Mouse (Mus musculus) hindbrain, embryonic 13.5 days (tissue): ENCODE results near the gene Acoxl. TPM values are rescaled to one million over a fixed set of nuclear protein-coding genes. Genes with fewer than 3 reads are reported as not detected.
A peak's percentile ranks its signal among the peaks of the same experiment; 100 is the strongest.

ENCODE experiments used
- ATAC-seq: fragments of 200-750 bp; cut with Nextera tagmentation; 2 replicates; pipeline ENCODE4 v1.8.0; 2017; ENCODE audit warnings: moderate TSS enrichment; ENCODE audit not compliant: low FRiP score
- H3K27ac ChIP-seq: fragments of 300-500 bp; sonication (generic); 2 replicates; pipeline ENCODE4 v1.5.1; 2015; ENCODE audit warnings: inconsistent platforms, mild to moderate bottlenecking, moderate library complexity
- H3K27me3 ChIP-seq: fragments of 300-500 bp; sonication (generic); 2 replicates; pipeline ENCODE4 v1.6.1; 2015; ENCODE audit warnings: mild to moderate bottlenecking, inconsistent platforms
- H3K36me3 ChIP-seq: fragments of 300-500 bp; sonication (generic); 2 replicates; pipeline ENCODE4 v1.6.1; 2015; ENCODE audit warnings: mild to moderate bottlenecking, inconsistent platforms
- H3K4me1 ChIP-seq: fragments of 300-500 bp; sonication (generic); replicated peaks from 2 replicates; pipeline ENCODE4 v1.6.1; 2015; ENCODE audit warnings: inconsistent platforms
- H3K4me2 ChIP-seq: fragments of 300-500 bp; sonication (generic); 2 replicates; pipeline ENCODE4 v1.6.1; 2015; ENCODE audit warnings: inconsistent platforms, mild to moderate bottlenecking, moderate library complexity
- H3K4me3 ChIP-seq: fragments of 300-500 bp; sonication (generic); 2 replicates; pipeline ENCODE4 v1.5.1; 2015; ENCODE audit warnings: mild to moderate bottlenecking, inconsistent platforms
- H3K9ac ChIP-seq: fragments of 300-500 bp; sonication (generic); 2 replicates; pipeline ENCODE4 v1.6.1; 2015; ENCODE audit warnings: mild to moderate bottlenecking, inconsistent platforms
- H3K9me3 ChIP-seq: fragments of 300-500 bp; sonication (generic); 2 replicates; pipeline ENCODE4 v1.6.1; 2016; ENCODE audit warnings: inconsistent platforms
- WGBS: fragments of 180-500 bp; shearing (Covaris S2); methylation state at CpG from one replicate; pipeline ENCODE4 v1.1.7; 2015; 5-methylcytosine and 5-hydroxymethylcytosine counted together
- polyA plus RNA-seq: library from polyadenylated mRNA; unstranded; fragments of >200 nt; fragmentation: Nextera tagmentation; extraction: Ambion mirVana; gene quantifications from 2 replicates; pipeline ENCODE4 v1.2.1, GENCODE M21; 2015

Acoxl gene
- polyA plus RNA-seq, 1 experiment from 2014 or later: not detected

DNA sequence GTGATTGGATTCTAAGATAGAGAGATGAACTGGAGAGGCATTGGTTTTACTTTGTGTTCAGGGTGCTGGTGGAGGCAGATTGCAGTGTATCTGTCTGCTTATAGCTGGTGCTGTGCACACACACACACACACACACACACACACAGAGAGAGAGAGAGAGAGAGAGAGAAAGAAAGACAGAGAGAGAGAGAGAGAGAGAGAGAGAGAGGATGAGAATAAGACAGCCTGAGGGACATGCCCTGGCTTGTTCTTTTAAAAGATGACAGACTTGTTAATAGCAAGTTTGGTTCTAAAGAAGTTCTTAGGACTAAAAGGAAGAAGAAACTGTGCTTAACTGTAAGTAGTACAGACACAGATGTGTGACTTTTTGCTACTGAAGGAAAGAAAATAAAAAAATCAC is 295.2 kb downstream of the Acoxl start:
- Histone ChIP-seq H3K36me3 (peaks cover 9% of the 10 kb centered on the region; the same call in 1 of the 2 replicates), H3K27me3 (no peaks in the 10 kb centered on the region), H3K4me2 (no peak overlapping the region), H3K9me3 (no peaks in the 10 kb centered on the region), H3K4me1 (peaks cover 50% of the 10 kb centered on the region), H3K9ac (no peak overlapping the region), H3K27ac (no peak overlapping the region), H3K4me3 (no peak overlapping the region)
- ATAC-seq: no peak

DNA sequence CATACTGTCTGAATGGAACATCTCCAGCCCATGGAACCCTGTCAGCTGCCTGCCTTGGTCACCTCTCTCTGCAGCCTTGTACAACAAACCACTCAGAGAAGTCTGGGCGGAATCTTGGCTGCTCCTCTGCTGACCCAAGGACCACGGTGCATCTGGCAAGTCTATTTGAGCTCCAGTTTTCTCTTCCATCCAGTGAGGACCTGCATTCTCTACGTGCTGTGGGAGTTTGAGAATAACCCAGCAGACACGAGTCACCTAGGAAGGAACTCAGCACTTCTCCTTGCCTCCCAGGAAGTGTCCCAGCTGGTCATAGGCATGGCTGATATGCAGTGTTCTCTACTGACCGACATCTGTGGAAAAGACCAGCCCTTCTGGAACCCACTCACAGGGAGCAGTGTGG is 295.8 kb downstream of the Acoxl start:
- Histone ChIP-seq H3K36me3 (peaks cover 9% of the 10 kb centered on the region; the same call in 1 of the 2 replicates), H3K9ac (no peak overlapping the region), H3K9me3 (no peaks in the 10 kb centered on the region), H3K27me3 (no peaks in the 10 kb centered on the region), H3K27ac (no peak overlapping the region), H3K4me3 (no peak overlapping the region), H3K4me2 (no peak overlapping the region), H3K4me1 (peaks cover 52% of the 10 kb centered on the region)
- ATAC-seq: no peak
- 80% methylated on average over 5 of the region's 5 CpGs for WGBS

DNA sequence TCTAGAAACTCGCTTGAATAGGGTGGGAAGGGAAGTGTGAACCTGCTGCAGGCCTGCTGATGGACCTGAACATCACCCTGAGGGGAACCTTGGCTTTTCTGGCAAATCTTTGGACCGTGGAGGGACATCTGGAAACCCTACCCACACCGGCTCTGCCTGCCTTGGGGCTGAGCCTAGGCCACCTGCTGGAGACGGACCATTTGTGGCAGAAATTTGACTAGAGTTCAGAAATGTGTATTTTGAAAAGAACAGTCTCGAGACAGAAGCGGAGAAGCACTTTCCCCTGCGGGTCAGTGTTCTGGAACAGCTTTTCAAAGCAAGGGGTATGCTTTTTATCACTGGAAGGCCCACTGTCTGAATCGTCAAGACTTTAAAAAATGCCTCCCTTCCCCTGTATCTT is 296.3 kb downstream of the Acoxl start:
- WGBS: 72% methylated on average over 8 of the region's 8 CpGs

DNA sequence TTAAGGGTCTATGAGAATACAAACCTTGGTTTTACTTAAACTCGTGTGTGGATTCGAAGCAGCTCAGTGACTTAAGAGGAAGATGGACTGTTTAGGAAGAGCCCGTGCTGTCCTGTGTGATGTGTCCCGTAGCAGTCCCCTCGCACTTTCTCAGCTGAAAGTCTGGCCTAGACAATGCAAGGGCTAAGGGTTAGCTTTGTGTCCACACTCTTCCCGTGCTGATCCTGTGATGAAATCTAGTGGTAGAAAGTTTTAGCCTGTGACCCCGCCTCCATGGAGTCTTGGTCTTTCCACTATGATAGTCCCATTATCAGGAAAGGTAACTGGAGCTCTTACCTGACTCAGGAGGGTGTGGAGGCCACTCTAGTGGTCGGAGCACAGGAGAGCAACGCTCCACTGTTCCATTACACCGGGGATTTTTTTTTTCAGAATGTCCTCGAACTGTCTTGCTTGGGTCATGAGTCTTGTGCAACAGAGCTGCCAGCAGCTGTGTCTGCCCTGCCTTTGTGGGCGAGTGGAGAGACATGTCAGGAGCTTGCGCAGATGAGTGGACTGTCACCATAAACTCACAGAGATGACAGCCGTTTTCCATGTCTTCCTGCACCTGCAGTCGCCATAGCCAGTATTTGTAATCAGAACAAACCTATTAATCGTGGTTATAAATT is 298.2 kb downstream of the Acoxl start:
- H3K4me3 ChIP-seq: no peak overlapping the region
- H3K36me3 ChIP-seq: 0 out of 2 replicates have a peak, but pooled peaks cover 4% of the 10 kb centered on the region
- H3K9ac ChIP-seq: no peak overlapping the region
- ATAC-seq: no peak
- H3K4me1 ChIP-seq: peaks cover 58% of the 10 kb centered on the region
- 89% methylated on average over 16 of the region's 16 CpGs for WGBS
- H3K9me3 ChIP-seq: no peaks in the 10 kb centered on the region
- no peak overlapping the region for H3K27ac ChIP-seq
- no peak overlapping the region for H3K4me2 ChIP-seq
- no peaks in the 10 kb centered on the region for H3K27me3 ChIP-seq

More for the DNA sequence above, 296.3 kb downstream of the Acoxl start:
- no peak for ATAC-seq
- Histone ChIP-seq H3K9me3 (no peaks in the 10 kb centered on the region), H3K4me3 (no peak overlapping the region), H3K36me3 (peaks cover 9% of the 10 kb centered on the region; the same call in 1 of the 2 replicates), H3K27me3 (no peaks in the 10 kb centered on the region), H3K9ac (no peak overlapping the region), H3K4me1 (peaks cover 52% of the 10 kb centered on the region), H3K4me2 (no peak overlapping the region), H3K27ac (no peak overlapping the region)

DNA sequence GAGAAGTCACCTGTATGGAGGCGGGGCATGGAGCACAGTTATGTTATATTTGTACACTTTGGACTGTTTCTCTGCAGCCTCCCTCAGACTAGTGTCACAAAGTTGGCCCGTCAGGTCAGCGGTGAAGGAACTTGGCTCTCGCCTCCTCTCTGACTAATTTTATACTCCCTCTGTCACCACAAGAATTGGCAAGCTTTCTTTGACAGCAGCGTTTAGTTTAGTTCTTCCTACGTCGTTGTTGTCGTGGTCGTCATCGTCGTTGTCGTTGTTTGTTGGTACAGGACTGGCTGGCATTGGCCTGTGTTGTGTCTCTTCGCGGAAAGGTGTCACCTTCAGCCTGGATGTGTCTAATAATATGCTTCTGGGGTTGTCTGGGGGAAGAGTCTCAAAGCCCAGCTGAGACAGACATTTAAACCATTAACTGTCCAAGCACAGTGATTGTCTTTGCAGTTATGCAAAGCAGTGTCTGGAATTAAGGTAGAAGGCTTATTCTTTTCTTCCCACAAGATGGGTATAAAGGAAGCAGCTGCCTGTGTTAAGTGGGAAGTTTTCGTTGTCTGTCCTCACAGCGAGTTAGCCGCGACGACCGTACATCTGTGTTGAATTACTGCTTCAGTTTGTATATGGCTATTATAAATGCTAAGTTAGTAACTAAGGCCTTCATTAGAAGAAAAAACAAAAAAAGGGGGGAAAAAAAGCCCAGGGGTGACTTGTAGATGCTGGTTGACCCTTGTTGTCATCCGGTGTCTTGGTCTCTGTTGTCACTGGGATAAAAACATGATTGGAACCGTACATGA is 299.0 kb downstream of the Acoxl start:
- Histone ChIP-seq H3K4me2 (no peak overlapping the region), H3K27ac (no peak overlapping the region), H3K27me3 (no peaks in the 10 kb centered on the region), H3K4me1 (peaks cover 58% of the 10 kb centered on the region), H3K36me3 (0 out of 2 replicates have a peak, but pooled peaks cover 4% of the 10 kb centered on the region), H3K4me3 (no peak overlapping the region), H3K9me3 (no peaks in the 10 kb centered on the region), H3K9ac (no peak overlapping the region)
- ATAC-seq: no peak
- WGBS: 73% methylated on average over 22 of the region's 22 CpGs

DNA sequence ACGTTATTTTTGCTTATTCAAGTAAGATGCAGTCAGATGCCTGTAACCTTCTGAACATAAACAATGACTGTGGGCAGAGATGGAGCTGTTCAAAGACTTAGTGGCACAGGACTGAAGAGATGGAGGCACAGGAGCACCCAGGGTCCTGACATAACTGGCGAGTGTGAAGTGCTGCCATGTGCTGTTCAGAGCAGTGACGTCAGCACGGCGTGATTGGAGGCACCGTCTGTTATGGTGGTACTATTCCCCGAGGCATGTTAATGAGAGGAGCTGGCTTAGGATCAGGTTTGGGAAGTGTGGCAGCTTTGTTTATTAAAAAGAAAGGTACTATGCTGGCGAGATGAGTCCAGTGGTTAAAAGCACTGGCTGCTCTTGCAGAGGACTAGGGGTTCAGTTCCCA is 300.2 kb downstream of the Acoxl start:
- H3K27ac ChIP-seq: peak overlapping the region; percentile 73
- H3K4me3 ChIP-seq: no peak overlapping the region
- ATAC-seq: peak; percentile 75
- H3K27me3 ChIP-seq: no peaks in the 10 kb centered on the region
- 47% methylated on average over 8 of the region's 8 CpGs for WGBS
- no peak overlapping the region for H3K4me2 ChIP-seq
- H3K4me1 ChIP-seq: peaks cover 58% of the 10 kb centered on the region
- no peak overlapping the region for H3K9ac ChIP-seq
- H3K36me3 ChIP-seq: 0 out of 2 replicates have a peak, but pooled peaks cover 4% of the 10 kb centered on the region
- H3K9me3 ChIP-seq: no peaks in the 10 kb centered on the region

DNA sequence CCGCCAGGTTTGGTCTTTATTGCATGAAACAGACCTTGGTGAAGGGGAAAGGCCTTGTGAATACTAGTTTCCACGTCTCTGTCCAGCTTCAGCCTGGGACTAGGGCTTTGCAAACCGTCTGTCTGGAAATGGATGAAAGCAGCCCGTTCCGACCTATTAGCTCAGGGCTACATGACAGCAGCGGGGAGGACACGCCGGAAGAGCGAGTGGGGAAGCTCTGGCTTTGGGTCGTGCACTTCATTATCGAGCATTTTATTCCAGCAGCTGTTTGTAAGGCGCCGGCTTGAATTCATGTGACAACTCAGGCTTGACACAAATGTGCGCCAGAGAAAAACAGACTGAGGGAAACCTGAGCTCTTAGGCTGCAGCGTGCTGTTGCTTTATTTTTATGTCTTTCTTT is 301.1 kb downstream of the Acoxl start:
- peak overlapping the region; percentile 73 for H3K27ac ChIP-seq
- ATAC-seq: peak; percentile 60
- H3K36me3 ChIP-seq: 0 out of 2 replicates have a peak, but pooled peaks cover 4% of the 10 kb centered on the region
- H3K4me2 ChIP-seq: peak overlapping the region; percentile 26
- H3K9ac ChIP-seq: peak overlapping the region; percentile 35; the same call in 1 of the 2 replicates
- H3K9me3 ChIP-seq: no peaks in the 10 kb centered on the region
- peaks cover 51% of the 10 kb centered on the region for H3K4me1 ChIP-seq
- 36% methylated on average over 15 of the region's 15 CpGs for WGBS
- no peak overlapping the region for H3K4me3 ChIP-seq
- no peaks in the 10 kb centered on the region for H3K27me3 ChIP-seq

DNA sequence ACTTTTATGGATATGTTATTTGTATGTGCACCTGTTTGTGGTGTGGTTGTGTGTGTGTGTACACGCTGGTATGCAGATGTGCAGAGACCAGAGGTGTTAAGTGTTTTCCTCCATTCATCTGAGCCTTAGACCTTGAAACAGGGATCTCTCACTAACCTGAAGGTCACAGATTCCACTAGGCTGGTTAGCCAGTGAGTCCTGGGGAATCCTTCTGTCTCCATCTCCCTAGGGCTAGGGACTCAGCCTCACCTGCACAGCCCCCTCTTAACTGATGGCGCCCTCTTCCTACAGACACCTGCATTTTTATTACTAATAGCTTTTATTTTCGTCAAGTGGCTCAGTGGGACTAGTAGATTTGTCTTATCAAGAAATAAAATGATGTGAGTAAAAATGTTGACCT is 301.5 kb downstream of the Acoxl start:
- Histone ChIP-seq H3K27me3 (no peaks in the 10 kb centered on the region), H3K9ac (0 out of 2 replicates have a peak overlapping the region, but pooled peaks have one; percentile 10), H3K9me3 (no peaks in the 10 kb centered on the region), H3K36me3 (0 out of 2 replicates have a peak, but pooled peaks cover 4% of the 10 kb centered on the region), H3K4me2 (peak overlapping the region; percentile 26), H3K4me3 (no peak overlapping the region), H3K27ac (peak overlapping the region; percentile 73), H3K4me1 (peaks cover 47% of the 10 kb centered on the region)
- 84% methylated on average over 3 of the region's 3 CpGs for WGBS
- ATAC-seq: peak; percentile 34; the same call in 1 of the 2 replicates

DNA sequence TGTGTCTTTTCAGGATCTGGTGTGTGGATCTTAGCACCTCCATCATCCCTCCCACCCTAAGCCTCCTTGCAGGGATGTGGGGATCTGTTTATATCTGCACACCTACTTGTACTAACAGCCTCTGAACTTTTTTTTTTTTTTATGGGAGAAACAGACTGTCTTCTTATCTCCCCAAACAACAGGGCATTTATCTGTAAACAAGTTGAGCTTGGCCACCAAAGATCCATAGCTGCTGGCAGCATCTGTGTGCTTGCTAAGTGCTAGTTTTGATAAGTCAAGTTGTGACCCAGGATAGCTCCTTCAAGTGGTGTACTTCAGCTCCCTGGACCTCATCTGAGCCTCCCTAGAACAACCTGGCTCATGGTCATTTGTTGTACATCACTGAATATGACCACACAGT is 305.3 kb downstream of the Acoxl start:
- no peak for ATAC-seq
- peaks cover 22% of the 10 kb centered on the region for H3K4me1 ChIP-seq
- H3K27me3 ChIP-seq: no peaks in the 10 kb centered on the region
- H3K9me3 ChIP-seq: no peaks in the 10 kb centered on the region
- no peak overlapping the region for H3K4me3 ChIP-seq
- H3K36me3 ChIP-seq: peaks cover 15% of the 10 kb centered on the region
- H3K27ac ChIP-seq: no peak overlapping the region
- H3K4me2 ChIP-seq: no peak overlapping the region
- no peak overlapping the region for H3K9ac ChIP-seq

DNA sequence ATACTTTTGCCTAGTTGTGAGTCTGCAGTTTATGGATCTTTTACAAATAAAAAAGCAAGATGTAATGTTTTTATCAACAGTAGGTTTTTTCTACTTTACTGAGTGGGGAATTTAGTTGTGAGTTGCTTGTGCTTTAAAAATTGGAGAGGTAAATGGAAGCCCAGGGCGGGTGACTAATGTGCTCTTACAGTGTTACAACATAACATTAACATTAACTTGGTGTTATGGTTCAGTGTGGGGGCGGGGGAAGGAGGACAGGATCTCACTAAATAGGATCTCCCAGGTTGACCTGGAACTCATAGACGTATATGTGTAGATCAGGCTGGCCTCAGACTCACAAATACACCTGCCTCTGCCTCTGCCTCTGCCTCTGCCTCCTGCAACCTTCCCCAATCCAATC is 306.8 kb downstream of the Acoxl start:
- Histone ChIP-seq H3K9ac (no peak overlapping the region), H3K9me3 (no peaks in the 10 kb centered on the region), H3K36me3 (peaks cover 25% of the 10 kb centered on the region), H3K27me3 (no peaks in the 10 kb centered on the region), H3K27ac (no peak overlapping the region), H3K4me3 (no peak overlapping the region), H3K4me2 (no peak overlapping the region), H3K4me1 (peaks cover 8% of the 10 kb centered on the region)
- WGBS: 81% methylated on average over 3 of the region's 3 CpGs
- no peak for ATAC-seq

DNA sequence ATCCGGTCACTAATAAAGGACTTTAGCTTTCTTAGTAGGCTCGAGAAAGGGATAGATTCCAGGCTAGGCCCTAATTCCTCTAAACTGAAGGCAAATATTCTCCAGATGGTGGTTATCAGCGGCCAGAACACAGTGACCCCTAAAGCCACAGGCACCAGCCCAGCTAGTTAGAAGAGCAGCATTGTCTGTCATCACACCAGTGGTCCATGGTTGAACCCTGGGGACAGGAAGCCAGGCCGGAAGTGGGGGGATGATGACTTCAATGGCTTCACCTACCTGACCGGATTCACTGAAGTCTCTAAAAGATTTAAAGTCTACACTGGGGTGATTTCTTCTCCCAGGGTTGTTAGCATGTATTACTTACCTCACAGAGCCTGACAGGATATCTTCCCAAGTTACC is 310.9 kb downstream of the Acoxl start:
- ATAC-seq: no peak
- Histone ChIP-seq H3K4me1 (peaks cover 22% of the 10 kb centered on the region), H3K4me3 (no peak overlapping the region), H3K9ac (no peak overlapping the region), H3K36me3 (peaks cover 33% of the 10 kb centered on the region), H3K27ac (no peak overlapping the region), H3K27me3 (no peaks in the 10 kb centered on the region), H3K9me3 (no peaks in the 10 kb centered on the region), H3K4me2 (no peak overlapping the region)
- WGBS: 80% methylated on average over 5 of the region's 5 CpGs

DNA sequence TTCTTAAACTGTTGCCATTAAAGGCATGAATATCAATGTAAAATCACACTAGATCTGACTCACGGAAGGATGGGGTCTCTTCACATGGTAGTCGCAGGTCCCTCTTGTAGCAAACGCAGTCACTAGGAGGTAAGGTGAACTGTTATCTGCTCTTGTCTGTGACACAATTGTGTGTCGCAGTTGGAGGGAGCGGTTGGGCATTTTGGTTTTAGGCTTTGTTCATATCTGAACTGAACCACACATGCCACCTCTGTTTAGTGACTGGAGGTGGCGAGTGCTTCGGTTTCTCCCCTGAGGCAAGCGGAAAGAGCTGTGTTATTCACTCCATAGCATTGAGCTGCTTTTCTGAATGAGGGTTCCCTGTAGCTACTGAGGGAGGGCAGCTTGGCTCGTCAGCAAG is 313.5 kb downstream of the Acoxl start:
- peaks cover 46% of the 10 kb centered on the region for H3K4me1 ChIP-seq
- ATAC-seq: no peak
- no peak overlapping the region for H3K9ac ChIP-seq
- H3K4me3 ChIP-seq: no peak overlapping the region
- 80% methylated on average over 9 of the region's 9 CpGs for WGBS
- no peaks in the 10 kb centered on the region for H3K27me3 ChIP-seq
- H3K4me2 ChIP-seq: no peak overlapping the region
- H3K27ac ChIP-seq: peak overlapping the region; percentile 12; the same call in 1 of the 2 replicates
- H3K36me3 ChIP-seq: peaks cover 30% of the 10 kb centered on the region
- no peaks in the 10 kb centered on the region for H3K9me3 ChIP-seq
